Mouse (Mus musculus) T-cell, adult 2 months (primary cell): ENCODE data around the gene Reps1.
A peak's percentile ranks its signal among the peaks of the same experiment; 100 is the strongest.

Source experiments
- DNase-seq: peaks from one replicate; pipeline ENCODE4 v3.0.0; 2022; ENCODE audit warnings: low spot score

Reps1 gene

GRCm38 (mm10) chr10:18139615-18140014, 84.0 kb downstream of the Reps1 start:
- DNase-seq, result no peak

DNA sequence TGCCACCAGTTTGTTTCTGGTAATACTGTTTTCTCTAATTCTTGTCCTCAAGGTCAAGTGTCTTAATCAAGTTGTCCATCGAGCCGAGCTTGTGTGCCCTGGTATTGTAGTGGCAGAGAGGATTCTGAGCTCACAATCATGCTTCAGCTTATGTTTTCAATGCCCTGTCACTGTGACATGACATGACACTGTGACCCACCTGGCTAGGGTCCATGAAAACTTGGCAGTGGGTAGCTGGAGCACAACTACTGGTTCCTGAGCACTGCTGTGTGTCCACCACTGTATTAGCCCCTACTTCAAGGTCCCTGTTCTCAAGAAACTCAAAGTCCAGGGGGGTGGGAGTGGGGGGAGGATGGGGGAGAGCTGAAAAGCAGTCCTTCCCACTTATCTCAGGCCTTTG, 85.7 kb downstream of the Reps1 start:
- no peak for DNase-seq

DNA sequence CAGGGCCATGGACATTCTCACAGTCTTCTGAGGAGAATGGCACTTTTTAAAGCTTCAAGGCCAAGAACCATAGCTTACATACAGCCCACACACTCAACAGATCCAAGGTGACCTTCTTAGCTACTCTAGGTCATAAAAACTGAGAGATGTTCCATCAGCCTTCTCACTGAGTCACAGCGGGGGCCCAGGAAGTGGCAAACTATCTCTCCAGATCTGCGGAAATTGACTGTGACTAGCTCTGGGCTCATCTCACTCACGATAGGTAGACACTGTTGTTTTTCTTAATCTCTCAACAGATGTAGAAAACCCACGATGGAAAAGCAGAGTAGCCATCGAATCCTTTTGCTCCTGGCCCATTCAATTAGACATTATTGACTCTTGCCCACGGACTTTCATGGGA, 86.6 kb downstream of the Reps1 start:
- DNase-seq, result peak; percentile 44

DNA sequence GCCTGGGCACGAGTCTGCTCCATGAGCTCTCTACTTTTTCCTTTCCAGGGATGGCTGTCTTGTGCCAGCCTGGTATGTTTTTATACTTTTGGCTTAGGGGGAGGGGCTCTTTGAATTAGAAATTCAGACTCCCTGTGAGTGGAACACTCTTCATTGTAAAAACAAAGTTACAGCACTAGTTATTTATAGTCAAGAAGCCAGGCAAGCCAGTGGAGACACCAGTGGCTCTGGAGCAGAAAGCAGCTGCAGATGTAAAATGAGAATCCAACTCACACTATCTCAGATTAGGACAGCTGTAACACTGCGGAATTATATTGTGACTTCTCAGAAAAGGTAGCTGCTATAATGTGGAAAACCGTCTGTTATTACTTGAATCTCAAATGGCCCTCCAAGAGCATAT, 91.6 kb downstream of the Reps1 start:
- no peak for DNase-seq

DNA sequence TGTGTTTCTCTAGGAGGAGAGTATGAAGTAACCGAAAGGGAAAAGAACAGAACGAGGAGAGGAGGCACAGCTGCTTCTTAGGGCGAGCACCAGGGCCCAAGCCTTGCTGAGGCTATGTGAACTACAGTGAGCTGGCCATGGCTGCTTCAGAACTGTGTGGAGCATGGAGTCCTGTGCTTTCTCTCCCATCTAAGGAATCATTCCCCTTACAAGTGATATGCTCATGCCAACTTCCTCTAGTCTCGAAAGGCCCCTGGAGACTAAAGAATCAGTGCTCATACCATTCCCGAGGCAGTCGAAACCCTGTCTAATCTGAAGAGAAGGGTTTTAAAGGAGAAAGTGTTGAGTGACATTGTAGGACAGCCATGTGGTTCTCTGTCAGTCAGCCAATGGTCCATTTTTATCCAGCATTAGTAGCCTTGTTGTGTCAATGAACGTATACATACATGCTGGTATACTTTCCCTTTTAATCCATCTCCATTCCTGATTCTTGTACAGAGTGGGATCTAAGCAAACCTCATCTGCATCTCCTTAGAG, 106.8 kb downstream of the Reps1 start:
- no peak for DNase-seq
